Mouse (Mus musculus) heart, postnatal 0 days (tissue): ENCODE measurements around the gene Phactr2.

Source experiments
- CTCF ChIP-seq: IDR thresholded peaks from 2 replicates; pipeline ENCODE4 v1.5.1; 2016; ENCODE audit warnings: antibody characterized with exemption, control low read depth, low read depth
- EP300 ChIP-seq: IDR thresholded peaks from 2 replicates; pipeline ENCODE4 v1.6.1; 2016; ENCODE audit warnings: antibody characterized with exemption, low read depth

- TF ChIP-seq CTCF, result no peak
- TF ChIP-seq EP300, result no peak
These were observed 49.7 kb downstream of the Phactr2 start for GRCm38 (mm10) chr10:13424508-13424907.
